Mouse (Mus musculus): ENCODE data around the gene Wscd1. TPM values are rescaled to one million over a fixed set of nuclear protein-coding genes. Genes with fewer than 3 reads are reported as not detected.
A peak's percentile ranks its signal among the peaks of the same experiment; 100 is the strongest.

Wscd1 gene
- polyA plus RNA-seq, 1 experiment from 2014 or later, result 47.5 TPM

GRCm38 (mm10) chr11:71756325-71756724 lies 6.6 kb downstream of the Wscd1 start:
- Histone ChIP-seq H3K4me1 (peaks cover 84% of the 10 kb centered on the region), H3K9me3 (no peaks in the 10 kb centered on the region), H3K36me3 (replicated peaks) (peaks cover 18% of the 10 kb centered on the region), H3K4me3 (no peak overlapping the region), H3K27me3 (ENCODE audit: poor library complexity, severe bottlenecking) (peaks cover 17% of the 10 kb centered on the region), H3K27ac (peak overlapping the region; percentile 75)
- WGBS, result 53% methylated on average over 3 of the region's 3 CpGs
- no peak for DNase-seq (ENCODE audit: extremely low spot score, low spot score)

GRCm38 (mm10) chr11:71758211-71759110 lies 8.7 kb downstream of the Wscd1 start:
- Histone ChIP-seq H3K4me3 (peak overlapping the region; percentile 28), H3K27ac (peak overlapping the region; percentile 91), H3K36me3 (replicated peaks) (peaks cover 31% of the 10 kb centered on the region), H3K9me3 (no peaks in the 10 kb centered on the region), H3K4me1 (peaks cover 75% of the 10 kb centered on the region), H3K27me3 (ENCODE audit: poor library complexity, severe bottlenecking) (no peaks in the 10 kb centered on the region)
- peak; percentile 81 for DNase-seq (ENCODE audit: extremely low spot score, low spot score)
- WGBS, result 9% methylated on average over 21 of the region's 21 CpGs

- no peaks in the 10 kb centered on the region for H3K9me3 ChIP-seq
- 88% methylated on average over 9 of the region's 9 CpGs for WGBS
- peaks cover 73% of the 10 kb centered on the region for H3K4me1 ChIP-seq
- no peak overlapping the region for H3K4me3 ChIP-seq
- peak overlapping the region; percentile 31; the same call in 1 of the 2 replicates for H3K27ac ChIP-seq
- peaks cover 50% of the 10 kb centered on the region for H3K36me3 ChIP-seq (replicated peaks)
- DNase-seq (ENCODE audit: extremely low spot score, low spot score), result no peak
- no peaks in the 10 kb centered on the region for H3K27me3 ChIP-seq (ENCODE audit: poor library complexity, severe bottlenecking)
Observed at GRCm38 (mm10) chr11:71760991-71761390, 11.3 kb downstream of the Wscd1 start.

GRCm38 (mm10) chr11:71763154-71763553 lies 13.4 kb downstream of the Wscd1 start:
- H3K4me1 ChIP-seq, result peaks cover 52% of the 10 kb centered on the region
- no peak for DNase-seq (ENCODE audit: extremely low spot score, low spot score)
- no peaks in the 10 kb centered on the region for H3K27me3 ChIP-seq (ENCODE audit: poor library complexity, severe bottlenecking)
- 27% methylated on average over 5 of the region's 5 CpGs for WGBS
- H3K27ac ChIP-seq, result peak overlapping the region; percentile 78
- H3K9me3 ChIP-seq, result no peaks in the 10 kb centered on the region
- H3K4me3 ChIP-seq, result no peak overlapping the region
- peaks cover 71% of the 10 kb centered on the region for H3K36me3 ChIP-seq (replicated peaks)

- Histone ChIP-seq H3K4me3 (no peak overlapping the region), H3K27me3 (ENCODE audit: poor library complexity, severe bottlenecking) (no peaks in the 10 kb centered on the region), H3K36me3 (replicated peaks) (peaks cover 77% of the 10 kb centered on the region), H3K9me3 (no peaks in the 10 kb centered on the region), H3K4me1 (peaks cover 46% of the 10 kb centered on the region), H3K27ac (peak overlapping the region; percentile 78; the same call in 1 of the 2 replicates)
- WGBS, result 64% methylated on average over 5 of the region's 5 CpGs
- DNase-seq (ENCODE audit: extremely low spot score, low spot score), result no peak
Observed at GRCm38 (mm10) chr11:71763651-71764275, 14.0 kb downstream of the Wscd1 start.

- no peaks in the 10 kb centered on the region for H3K27me3 ChIP-seq (ENCODE audit: poor library complexity, severe bottlenecking)
- WGBS, result 79% methylated on average over 2 of the region's 2 CpGs
- H3K4me3 ChIP-seq, result no peak overlapping the region
- DNase-seq (ENCODE audit: extremely low spot score, low spot score), result no peak
- H3K4me1 ChIP-seq, result peaks cover 39% of the 10 kb centered on the region
- H3K9me3 ChIP-seq, result no peaks in the 10 kb centered on the region
- H3K36me3 ChIP-seq (replicated peaks), result peaks cover 85% of the 10 kb centered on the region
- H3K27ac ChIP-seq, result 0 out of 2 replicates have a peak overlapping the region, but pooled peaks have one; percentile 25
Observed at GRCm38 (mm10) chr11:71764743-71765142, 15.0 kb downstream of the Wscd1 start.

- Histone ChIP-seq H3K27ac (peak overlapping the region; percentile 30; the same call in 1 of the 2 replicates), H3K27me3 (ENCODE audit: poor library complexity, severe bottlenecking) (no peaks in the 10 kb centered on the region), H3K9me3 (no peaks in the 10 kb centered on the region), H3K4me1 (peaks cover 37% of the 10 kb centered on the region), H3K36me3 (replicated peaks) (peaks cover 85% of the 10 kb centered on the region), H3K4me3 (no peak overlapping the region)
- DNase-seq (ENCODE audit: extremely low spot score, low spot score), result no peak
- WGBS, result 73% methylated on average over 6 of the region's 6 CpGs
Observed at GRCm38 (mm10) chr11:71765335-71765734, 15.6 kb downstream of the Wscd1 start.

GRCm38 (mm10) chr11:71766380-71766779 lies 16.7 kb downstream of the Wscd1 start:
- H3K27me3 ChIP-seq (ENCODE audit: poor library complexity, severe bottlenecking), result no peaks in the 10 kb centered on the region
- no peaks in the 10 kb centered on the region for H3K9me3 ChIP-seq
- WGBS, result 100% methylated on average over 1 of the region's 1 CpGs
- no peak for DNase-seq (ENCODE audit: extremely low spot score, low spot score)
- peaks cover 38% of the 10 kb centered on the region for H3K4me1 ChIP-seq
- no peak overlapping the region for H3K27ac ChIP-seq
- H3K36me3 ChIP-seq (replicated peaks), result peaks cover 85% of the 10 kb centered on the region
- no peak overlapping the region for H3K4me3 ChIP-seq

GRCm38 (mm10) chr11:71767726-71768125 lies 18.0 kb downstream of the Wscd1 start:
- Histone ChIP-seq H3K9me3 (no peaks in the 10 kb centered on the region), H3K36me3 (replicated peaks) (peaks cover 86% of the 10 kb centered on the region), H3K27ac (no peak overlapping the region), H3K4me3 (no peak overlapping the region), H3K4me1 (peaks cover 47% of the 10 kb centered on the region), H3K27me3 (ENCODE audit: poor library complexity, severe bottlenecking) (no peaks in the 10 kb centered on the region)
- DNase-seq (ENCODE audit: extremely low spot score, low spot score), result no peak
- WGBS, result 89% methylated on average over 3 of the region's 3 CpGs

- DNase-seq (ENCODE audit: extremely low spot score, low spot score), result no peak
- H3K27ac ChIP-seq, result no peak overlapping the region
- WGBS, result 69% methylated on average over 8 of the region's 8 CpGs
- no peaks in the 10 kb centered on the region for H3K9me3 ChIP-seq
- H3K36me3 ChIP-seq (replicated peaks), result peaks cover 91% of the 10 kb centered on the region
- H3K27me3 ChIP-seq (ENCODE audit: poor library complexity, severe bottlenecking), result no peaks in the 10 kb centered on the region
- peaks cover 37% of the 10 kb centered on the region for H3K4me1 ChIP-seq
- H3K4me3 ChIP-seq, result no peak overlapping the region
Observed at GRCm38 (mm10) chr11:71769744-71770143, 20.0 kb downstream of the Wscd1 start.

- Histone ChIP-seq H3K27ac (0 out of 2 replicates have a peak overlapping the region, but pooled peaks have one; percentile 35), H3K4me3 (no peak overlapping the region), H3K36me3 (replicated peaks) (peaks cover 95% of the 10 kb centered on the region), H3K9me3 (no peaks in the 10 kb centered on the region), H3K27me3 (ENCODE audit: poor library complexity, severe bottlenecking) (no peaks in the 10 kb centered on the region), H3K4me1 (peaks cover 30% of the 10 kb centered on the region)
- WGBS, result 85% methylated on average over 2 of the region's 2 CpGs
- DNase-seq (ENCODE audit: extremely low spot score, low spot score), result no peak
Observed at GRCm38 (mm10) chr11:71770479-71770878, 20.8 kb downstream of the Wscd1 start.

- H3K27me3 ChIP-seq (ENCODE audit: poor library complexity, severe bottlenecking), result no peaks in the 10 kb centered on the region
- no peak overlapping the region for H3K27ac ChIP-seq
- no peak overlapping the region for H3K4me3 ChIP-seq
- H3K36me3 ChIP-seq (replicated peaks), result peaks cover 94% of the 10 kb centered on the region
- H3K9me3 ChIP-seq, result no peaks in the 10 kb centered on the region
- DNase-seq (ENCODE audit: extremely low spot score, low spot score), result no peak
- 92% methylated on average over 7 of the region's 7 CpGs for WGBS
- H3K4me1 ChIP-seq, result peaks cover 30% of the 10 kb centered on the region
Observed at GRCm38 (mm10) chr11:71771074-71771473, 21.4 kb downstream of the Wscd1 start.

GRCm38 (mm10) chr11:71772056-71772455 lies 22.3 kb downstream of the Wscd1 start:
- Histone ChIP-seq H3K9me3 (no peaks in the 10 kb centered on the region), H3K36me3 (replicated peaks) (peaks cover 93% of the 10 kb centered on the region), H3K4me1 (peaks cover 30% of the 10 kb centered on the region), H3K27me3 (ENCODE audit: poor library complexity, severe bottlenecking) (no peaks in the 10 kb centered on the region), H3K4me3 (no peak overlapping the region), H3K27ac (peak overlapping the region; percentile 58)
- DNase-seq (ENCODE audit: extremely low spot score, low spot score), result no peak
- 71% methylated on average over 6 of the region's 6 CpGs for WGBS

Measured in forebrain, embryonic 10.5 days (tissue).